Mouse (Mus musculus): ENCODE measurements around the gene A330070K13Rik. TPM values are rescaled to one million over a fixed set of nuclear protein-coding genes. Genes with fewer than 3 reads are reported as not detected.

A330070K13Rik gene
- polyA plus RNA-seq (2012; rRNA removed; ENCODE audit: low replicate concordance): not detected in 2 replicates

GRCm38 (mm10) chr5:130384222-130384912, at the start of gene A330070K13Rik:
Gene A330070K13Rik, minus strand, starts transcription at chr5:130384631.

DNA sequence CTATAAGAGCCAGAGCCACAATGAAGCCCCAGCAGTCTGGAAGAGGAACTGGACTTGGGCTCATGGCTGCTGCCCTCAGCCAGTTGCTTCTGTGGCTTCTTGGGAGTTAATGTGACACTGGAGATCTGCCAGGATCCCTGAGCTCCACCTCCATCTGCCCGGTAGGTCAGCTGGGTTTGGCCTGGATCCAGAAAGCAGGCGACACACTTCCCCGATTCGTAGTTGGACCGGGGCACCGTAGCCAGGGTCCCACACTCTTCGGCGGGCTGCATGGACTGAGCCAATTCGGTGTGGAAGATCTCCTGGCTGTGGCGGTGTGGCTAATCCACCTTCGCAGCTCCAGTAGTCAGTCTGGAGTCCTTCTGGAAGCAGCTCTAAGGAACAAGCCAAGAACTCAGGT, 15.2 kb downstream of the A330070K13Rik start, which contains the start of gene Caln1:
Gene Caln1, plus strand, starts transcription at position 219 of the 400 bp plus-strand sequence.

Other genes starting within 250 kb of the A330070K13Rik start
- gene Kctd7, start 239.8 kb downstream of the A330070K13Rik start, polyA plus RNA-seq (2012; rRNA removed; ENCODE audit: low replicate concordance): 5.2 and 5.5 TPM in 2 replicates
- 19.3 and 23.3 TPM in 2 replicates for gene Rabgef1, start 212.8 kb downstream of the A330070K13Rik start, polyA plus RNA-seq (2012; rRNA removed; ENCODE audit: low replicate concordance)
- gene Tmem248, start 167.6 kb downstream of the A330070K13Rik start, polyA plus RNA-seq (2012; rRNA removed; ENCODE audit: low replicate concordance): 32.6 and 38.3 TPM in 2 replicates
- 28.0 and 41.8 TPM in 2 replicates for gene Sbds, start 129.1 kb downstream of the A330070K13Rik start, polyA plus RNA-seq (2012; rRNA removed; ENCODE audit: low replicate concordance)
- 14.2 and 15.4 TPM in 2 replicates for gene Tyw1, start 129.0 kb downstream of the A330070K13Rik start, polyA plus RNA-seq (2012; rRNA removed; ENCODE audit: low replicate concordance)
- not detected in 2 replicates for gene Caln1, start 15.2 kb downstream of the A330070K13Rik start, polyA plus RNA-seq (2012; rRNA removed; ENCODE audit: low replicate concordance)